Mouse (Mus musculus) MEL (cell line): ENCODE results near the gene Zfp568. TPM values are rescaled to one million over a fixed set of nuclear protein-coding genes. Genes with fewer than 3 reads are reported as not detected.
A peak's percentile ranks its signal among the peaks of the same experiment; 100 is the strongest.

Experiments used
- DNase-seq: peaks from one replicate; pipeline ENCODE4 v3.0.0; 2011; ENCODE audit warnings: low read depth, low spot score
- H3K27ac ChIP-seq: 2 replicates; pipeline ENCODE4 v1.5.1; 2012; ENCODE audit warnings: low read depth, mild to moderate bottlenecking, control low read depth, low read length, moderate library complexity; ENCODE audit not compliant: control insufficient read depth
- H3K27me3 ChIP-seq, 2 experiments: fragments of 150-350 bp in 1 of 2; sonication (generic) in 1 of 2; 2 replicates each; pipeline ENCODE4 v1.6.1; 2012; ENCODE audit warnings: low read length in 2 of 2, mild to moderate bottlenecking in 2 of 2, improper control_type of control experiment in 1 of 2, moderate library complexity in 1 of 2; ENCODE audit not compliant: insufficient read depth in 2 of 2, control insufficient read depth in 1 of 2
- H3K36me3 ChIP-seq, 2 experiments: 2 replicates each; pipeline ENCODE4 v1.6.1; 2012 to 2014; ENCODE audit warnings: low read length in 2 of 2, improper control_type of control experiment in 1 of 2, inconsistent platforms in 1 of 2, mild to moderate bottlenecking in 1 of 2; ENCODE audit not compliant: insufficient read depth in 2 of 2, control insufficient read depth in 1 of 2
- H3K4me1 ChIP-seq, 2 experiments: fragments of 150-350 bp in 1 of 2; sonication (generic) in 1 of 2; 2 replicates each; pipeline ENCODE4 v1.6.1; 2012; ENCODE audit warnings: low read length in 2 of 2, improper control_type of control experiment in 1 of 2, mild to moderate bottlenecking in 1 of 2; ENCODE audit not compliant: insufficient read depth in 2 of 2, control insufficient read depth in 1 of 2
- H3K4me3 ChIP-seq, 2 experiments: fragments of 150-350 bp in 1 of 2; sonication (generic) in 1 of 2; 2 replicates each; pipeline ENCODE4 v1.5.1; 2012; ENCODE audit warnings: low read depth in 2 of 2, low read length in 2 of 2, mild to moderate bottlenecking in 2 of 2, moderate library complexity in 2 of 2, control low read depth in 1 of 2, improper control_type of control experiment in 1 of 2; ENCODE audit not compliant: control insufficient read depth in 1 of 2, insufficient read depth in 1 of 2
- H3K79me2 ChIP-seq: 2 replicates; pipeline ENCODE4 v1.6.1; 2012; ENCODE audit warnings: mild to moderate bottlenecking, low read length, moderate library complexity; ENCODE audit not compliant: control insufficient read depth, poor library complexity, insufficient read depth
- H3K9ac ChIP-seq: 2 replicates; pipeline ENCODE4 v1.6.1; 2012; ENCODE audit warnings: low read depth, mild to moderate bottlenecking, control low read depth, low read length, moderate library complexity; ENCODE audit not compliant: control insufficient read depth, poor library complexity, severe bottlenecking
- H3K9me3 ChIP-seq: fragments of 150-350 bp; sonication (generic); replicated peaks from 2 replicates; pipeline ENCODE4 v1.6.1; 2012; ENCODE audit warnings: mild to moderate bottlenecking, low read length, improper control_type of control experiment, moderate library complexity; ENCODE audit not compliant: insufficient read depth
- BHLHE40 ChIP-seq: IDR thresholded peaks from 2 replicates; pipeline ENCODE4 v1.6.1; 2012; ENCODE audit warnings: low read depth, mild to moderate bottlenecking, inconsistent platforms, low read length, improper control_type of control experiment, borderline replicate concordance
- CHD2 ChIP-seq: IDR thresholded peaks from 2 replicates; pipeline ENCODE4 v1.6.1; 2011; ENCODE audit warnings: low read length, improper control_type of control experiment
- CTCF ChIP-seq, 3 experiments: IDR thresholded peaks in 2 of 3; conservative IDR thresholded peaks in 1 of 3; 2 replicates each; pipeline ENCODE4 v1.5.1; 2011 to 2012; ENCODE audit warnings: low read length in 3 of 3, low read depth in 2 of 3, mild to moderate bottlenecking in 2 of 3, improper control_type of control experiment in 1 of 3, inconsistent platforms in 1 of 3, mixed read lengths in 1 of 3, moderate library complexity in 1 of 3; ENCODE audit not compliant: control insufficient read depth in 1 of 3, insufficient read depth in 1 of 3, poor library complexity in 1 of 3, severe bottlenecking in 1 of 3
- E2F4 ChIP-seq: IDR thresholded peaks from 2 replicates; pipeline ENCODE4 v1.6.1; 2011; ENCODE audit warnings: low read depth, low read length, improper control_type of control experiment, borderline replicate concordance
- ETS1 ChIP-seq: IDR thresholded peaks from 2 replicates; pipeline ENCODE4 v1.6.1; 2012; ENCODE audit warnings: low read depth, mild to moderate bottlenecking, inconsistent platforms, low read length, improper control_type of control experiment, moderate library complexity
- GABPA ChIP-seq: IDR thresholded peaks from 2 replicates; pipeline ENCODE4 v1.6.1; 2012; ENCODE audit warnings: low read depth, mild to moderate bottlenecking, inconsistent platforms, low read length, improper control_type of control experiment, moderate library complexity
- HCFC1 ChIP-seq: IDR thresholded peaks from 2 replicates; pipeline ENCODE4 v1.6.1; 2012; ENCODE audit warnings: low read depth, mild to moderate bottlenecking, inconsistent platforms, low read length, improper control_type of control experiment, moderate library complexity
- JUND ChIP-seq: IDR thresholded peaks from 2 replicates; pipeline ENCODE4 v1.6.1; 2011; ENCODE audit warnings: low read depth, mild to moderate bottlenecking, improper control_type of control experiment, low read length
- MAX ChIP-seq: IDR thresholded peaks from 2 replicates; pipeline ENCODE4 v1.6.1; 2011; ENCODE audit warnings: low read length, improper control_type of control experiment
- MYB ChIP-seq: IDR thresholded peaks from 2 replicates; pipeline ENCODE4 v1.6.1; 2011; ENCODE audit warnings: mild to moderate bottlenecking, low read depth, low read length, improper control_type of control experiment
- NELFE ChIP-seq: IDR thresholded peaks from 2 replicates; pipeline ENCODE4 v1.6.1; 2011; ENCODE audit warnings: low read depth, low read length, improper control_type of control experiment
- NRF1 ChIP-seq: IDR thresholded peaks from 2 replicates; pipeline ENCODE4 v1.6.1; 2014; ENCODE audit warnings: low read depth, mild to moderate bottlenecking, inconsistent platforms, low read length, improper control_type of control experiment, moderate library complexity; ENCODE audit not compliant: poor library complexity, insufficient read depth, severe bottlenecking
- POLR2A ChIP-seq, 2 experiments: IDR thresholded peaks; 2 replicates each; pipeline ENCODE4 v1.6.1; 2011 to 2012; ENCODE audit warnings: low read length in 2 of 2, mild to moderate bottlenecking in 2 of 2, control low read depth in 1 of 2, improper control_type of control experiment in 1 of 2, low read depth in 1 of 2, moderate library complexity in 1 of 2; ENCODE audit not compliant: control insufficient read depth in 1 of 2, insufficient read depth in 1 of 2, poor library complexity in 1 of 2
- RAD21 ChIP-seq: IDR thresholded peaks from 2 replicates; pipeline ENCODE4 v1.6.1; 2011; ENCODE audit warnings: mild to moderate bottlenecking, low read depth, low read length, improper control_type of control experiment
- SIN3A ChIP-seq: IDR thresholded peaks from 2 replicates; pipeline ENCODE4 v1.6.1; 2012; ENCODE audit warnings: low read length, improper control_type of control experiment, inconsistent platforms
- TBP ChIP-seq: IDR thresholded peaks from 2 replicates; pipeline ENCODE4 v1.8.0; 2011; ENCODE audit warnings: low read depth, low read length, improper control_type of control experiment
- UBTF ChIP-seq: IDR thresholded peaks from 2 replicates; pipeline ENCODE4 v1.6.1; 2012; ENCODE audit warnings: low read depth, mild to moderate bottlenecking, inconsistent platforms, low read length, improper control_type of control experiment, moderate library complexity, borderline replicate concordance; ENCODE audit not compliant: insufficient read depth
- USF1 ChIP-seq: IDR thresholded peaks from 2 replicates; pipeline ENCODE4 v1.6.1; 2014; ENCODE audit warnings: low read depth, mild to moderate bottlenecking, inconsistent platforms, low read length, improper control_type of control experiment, moderate library complexity
- USF2 ChIP-seq, 2 experiments: IDR thresholded peaks; 2 replicates each; pipeline ENCODE4 v1.6.1; 2011 to 2012; ENCODE audit warnings: improper control_type of control experiment in 2 of 2, low read length in 2 of 2, borderline replicate concordance in 1 of 2, inconsistent platforms in 1 of 2, low read depth in 1 of 2, mild to moderate bottlenecking in 1 of 2; ENCODE audit not compliant: insufficient read depth in 1 of 2
- ZMIZ1 ChIP-seq: IDR thresholded peaks from 2 replicates; pipeline ENCODE4 v1.6.1; 2012; ENCODE audit warnings: low read depth, mild to moderate bottlenecking, inconsistent platforms, low read length, improper control_type of control experiment, moderate library complexity
- ZNF384 ChIP-seq: IDR thresholded peaks from 2 replicates; pipeline ENCODE4 v1.6.1; 2012; ENCODE audit warnings: low read depth, mild to moderate bottlenecking, inconsistent platforms, low read length, improper control_type of control experiment
- polyA plus RNA-seq, 2 experiments: library from polyadenylated mRNA; stranded (reverse) in 1 of 2; unstranded in 1 of 2; fragments of >175 nt in 1 of 2; fragments of >200 nt in 1 of 2; gene quantifications; 2 replicates each; pipeline versions ENCODE4 v1.2.1 to v1.2.4; 2012; ENCODE audit warnings: low replicate concordance in 2 of 2, low read depth in 1 of 2; ENCODE audit not compliant: insufficient read length in 2 of 2, insufficient read depth in 1 of 2, missing spikeins in 1 of 2
- total RNA-seq: library from RNA; depleted of rRNA; stranded (reverse); fragments of 300-350 nt; gene quantifications from 2 replicates; pipeline ENCODE4 v1.2.3, GENCODE M21; 2012

The Zfp568 gene
- total and polyA plus RNA-seq, 3 experiments, result 12.5 to 141 (median 15.4) TPM

DNA sequence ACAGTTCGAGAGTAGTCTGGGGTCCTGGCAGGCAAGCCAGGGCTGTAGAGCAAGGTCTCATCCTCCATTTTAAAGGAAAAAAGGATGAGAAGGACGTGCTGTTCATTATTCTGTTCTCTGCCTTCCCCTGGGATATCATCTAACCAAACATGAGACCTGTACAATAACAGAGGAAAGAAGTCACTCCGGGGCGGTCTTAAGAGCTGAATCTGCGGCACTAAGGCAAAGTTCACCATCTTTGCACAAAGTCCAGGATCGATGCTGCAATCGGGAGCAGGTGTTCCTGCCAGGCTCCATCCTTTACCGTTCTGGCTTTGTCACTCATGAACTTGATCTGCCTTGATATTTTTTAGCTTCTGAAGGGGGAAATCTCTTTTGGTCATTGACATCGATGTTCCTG is 13.1 kb upstream of the Zfp568 start:
- no peak for TF ChIP-seq TBP
- no peak for TF ChIP-seq ZMIZ1
- TF ChIP-seq E2F4, result no peak
- TF ChIP-seq MYB, result no peak
- no peak for TF ChIP-seq UBTF
- TF ChIP-seq POLR2A (IDR thresholded peaks at IDR 0.05; ENCODE audit: control insufficient read depth in 1 of 2, insufficient read depth in 1 of 2, low read depth in 1 of 2, low read length in 2 of 2, poor library complexity in 1 of 2), result no peak
- no peak for TF ChIP-seq USF1
- no peak for TF ChIP-seq CHD2
- no peak for TF ChIP-seq HCFC1
- no peak for TF ChIP-seq CTCF (IDR thresholded peaks at IDR 0.05 in 2 of 3, conservative IDR thresholded peaks at IDR 0.05 in 1 of 3; ENCODE audit: control insufficient read depth in 1 of 3, insufficient read depth in 1 of 3, low read depth in 2 of 3, low read length in 3 of 3, poor library complexity in 1 of 3, severe bottlenecking in 1 of 3)
- no peak for TF ChIP-seq NELFE
- TF ChIP-seq MAX, result no peak
- TF ChIP-seq RAD21, result no peak
- no peak for TF ChIP-seq JUND
- no peak for TF ChIP-seq NRF1
- no peak for TF ChIP-seq SIN3A
- TF ChIP-seq BHLHE40, result no peak
- no peak for TF ChIP-seq GABPA
- no peak for TF ChIP-seq ETS1
- TF ChIP-seq USF2 (IDR thresholded peaks at IDR 0.05; ENCODE audit: borderline replicate concordance in 1 of 2, insufficient read depth in 1 of 2, low read depth in 1 of 2, low read length in 2 of 2), result no peak
- H3K9ac ChIP-seq, result no peak overlapping the region
- H3K4me1 ChIP-seq, result 0 out of 4 replicates have a peak, but pooled peaks cover 0 to 8% of the 10 kb centered on the region in 2 experiments
- no peaks in the 10 kb centered on the region for H3K9me3 ChIP-seq
- no peak for DNase-seq
- H3K4me3 ChIP-seq, result no peak overlapping the region
- H3K27me3 ChIP-seq, result no peaks in the 10 kb centered on the region
- no peaks in the 10 kb centered on the region for H3K79me2 ChIP-seq
- H3K36me3 ChIP-seq, result no peaks in the 10 kb centered on the region
- no peak overlapping the region for H3K27ac ChIP-seq

- Histone ChIP-seq H3K79me2 (peaks cover 8% of the 10 kb centered on the region), H3K27ac (no peak overlapping the region), H3K36me3 (peaks cover 0 to 13% of the 10 kb centered on the region in 2 experiments; a peak in 2 of 4 replicates), H3K4me1 (peaks cover 6 to 11% of the 10 kb centered on the region in 2 experiments; a peak in 3 of 4 replicates), H3K9me3 (no peaks in the 10 kb centered on the region), H3K27me3 (no peaks in the 10 kb centered on the region), H3K9ac (no peak overlapping the region), H3K4me3 (no peak overlapping the region)
- no peak for TF ChIP-seq ZNF384
- peak; percentile 73 for TF ChIP-seq USF1
- no peak for DNase-seq
Measured at GRCm38 (mm10) chr7:29980761-29981160, 3.0 kb upstream of the Zfp568 start.
